Mouse (Mus musculus) kidney, embryonic 16.5 days (tissue): ENCODE measurements around the gene Dydc2. TPM values are rescaled to one million over a fixed set of nuclear protein-coding genes. Genes with fewer than 3 reads are reported as not detected.

Source experiments
- ATAC-seq: fragments of 200-750 bp; cut with Nextera tagmentation; 2 replicates; pipeline ENCODE4 v1.8.0; 2017; ENCODE audit warnings: moderate TSS enrichment; ENCODE audit not compliant: low FRiP score, low TSS enrichment
- H3K27ac ChIP-seq: fragments of 300-500 bp; sonication (generic); 2 replicates; pipeline ENCODE4 v1.5.1; 2014; ENCODE audit warnings: low read length
- H3K27me3 ChIP-seq: fragments of 300-500 bp; sonication (generic); 2 replicates; pipeline ENCODE4 v1.6.1; 2014; ENCODE audit warnings: low read length, control low read depth, mixed read lengths; ENCODE audit not compliant: insufficient read depth
- H3K36me3 ChIP-seq: fragments of 300-500 bp; sonication (generic); 2 replicates; pipeline ENCODE4 v1.6.1; 2014; ENCODE audit warnings: low read length, control low read depth, mixed read lengths; ENCODE audit not compliant: insufficient read depth
- H3K4me1 ChIP-seq: fragments of 300-500 bp; sonication (generic); 2 replicates; pipeline ENCODE4 v1.6.1; 2014; ENCODE audit warnings: low read length, control low read depth, mixed read lengths; ENCODE audit not compliant: insufficient read depth
- H3K4me2 ChIP-seq: fragments of 300-500 bp; sonication (generic); replicated peaks from 2 replicates; pipeline ENCODE4 v1.6.1; 2014; ENCODE audit warnings: low read depth, low read length
- H3K4me3 ChIP-seq: fragments of 300-500 bp; sonication (generic); 2 replicates; pipeline ENCODE4 v1.5.1; 2014; ENCODE audit warnings: mild to moderate bottlenecking, low read length
- H3K9ac ChIP-seq: fragments of 300-500 bp; sonication (generic); replicated peaks from 2 replicates; pipeline ENCODE4 v1.6.1; 2014; ENCODE audit warnings: low read length
- H3K9me3 ChIP-seq: fragments of 300-500 bp; sonication (generic); 2 replicates; pipeline ENCODE4 v1.6.1; 2016; ENCODE audit warnings: low read length, control low read depth
- WGBS: fragments of 180-500 bp; shearing (Covaris S2); extraction: QIAGEN DNeasy Blood & Tissue Kit; methylation state at CpG from one replicate; pipeline ENCODE4 v1.1.7; 2014; 5-methylcytosine and 5-hydroxymethylcytosine counted together
- polyA plus RNA-seq: library from polyadenylated mRNA; unstranded; fragments of >200 nt; fragmentation: Nextera tagmentation; extraction: Ambion mirVana; gene quantifications from 2 replicates; pipeline ENCODE4 v1.2.1, GENCODE M21; 2015

Dydc2 gene
- polyA plus RNA-seq, 1 experiment from 2014 or later: not detected

DNA sequence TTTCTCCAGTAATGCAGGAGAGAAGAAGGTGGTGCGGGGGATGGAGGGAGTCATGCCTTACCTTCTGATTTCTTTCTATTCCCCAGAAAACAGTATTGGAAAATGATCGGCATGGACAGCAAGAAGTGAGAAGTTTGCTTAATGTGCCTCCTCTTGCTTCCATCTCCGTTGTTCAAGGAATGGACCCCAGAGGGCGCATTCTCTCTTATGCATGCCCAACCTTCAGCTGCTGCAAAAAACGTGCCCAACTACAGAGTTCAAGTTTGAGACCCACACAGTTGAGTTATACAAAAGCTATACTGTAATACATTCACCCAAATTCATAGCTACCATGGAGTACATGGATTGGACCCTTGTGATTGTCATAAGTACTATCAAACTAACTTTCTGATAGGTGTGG, 16.5 kb downstream of the Dydc2 start:
- no peak for ATAC-seq
- Histone ChIP-seq H3K4me1 (no peaks in the 10 kb centered on the region), H3K27ac (no peak overlapping the region), H3K9me3 (no peaks in the 10 kb centered on the region), H3K4me2 (no peak overlapping the region), H3K4me3 (no peak overlapping the region), H3K9ac (no peak overlapping the region), H3K27me3 (no peaks in the 10 kb centered on the region), H3K36me3 (no peaks in the 10 kb centered on the region)
- 76% methylated on average over 5 of the region's 5 CpGs for WGBS

DNA sequence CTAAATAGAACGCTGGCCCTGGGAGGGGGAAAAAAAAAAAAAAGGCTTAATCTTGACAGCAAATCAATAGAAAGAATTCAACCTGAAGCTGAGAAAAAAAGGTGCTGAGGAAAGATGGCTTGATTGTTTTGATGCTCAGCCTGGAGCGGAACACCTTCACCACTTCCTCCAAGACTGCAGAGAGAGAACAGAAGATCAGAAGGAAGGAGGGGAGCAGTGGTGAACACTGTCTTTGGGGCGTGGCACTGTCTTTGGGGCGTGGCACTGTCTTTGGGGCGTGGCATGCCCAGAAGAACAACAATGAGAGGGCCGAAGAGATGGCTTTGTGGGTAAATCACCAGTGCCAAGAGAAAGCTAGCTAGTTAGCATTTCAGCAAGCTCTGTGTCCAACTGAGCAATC, 18.5 kb downstream of the Dydc2 start:
- Histone ChIP-seq H3K4me1 (no peaks in the 10 kb centered on the region), H3K27me3 (no peaks in the 10 kb centered on the region), H3K4me3 (no peak overlapping the region), H3K36me3 (no peaks in the 10 kb centered on the region), H3K9me3 (no peaks in the 10 kb centered on the region), H3K4me2 (no peak overlapping the region), H3K9ac (no peak overlapping the region), H3K27ac (no peak overlapping the region)
- no peak for ATAC-seq
- 68% methylated on average over 6 of the region's 6 CpGs for WGBS

DNA sequence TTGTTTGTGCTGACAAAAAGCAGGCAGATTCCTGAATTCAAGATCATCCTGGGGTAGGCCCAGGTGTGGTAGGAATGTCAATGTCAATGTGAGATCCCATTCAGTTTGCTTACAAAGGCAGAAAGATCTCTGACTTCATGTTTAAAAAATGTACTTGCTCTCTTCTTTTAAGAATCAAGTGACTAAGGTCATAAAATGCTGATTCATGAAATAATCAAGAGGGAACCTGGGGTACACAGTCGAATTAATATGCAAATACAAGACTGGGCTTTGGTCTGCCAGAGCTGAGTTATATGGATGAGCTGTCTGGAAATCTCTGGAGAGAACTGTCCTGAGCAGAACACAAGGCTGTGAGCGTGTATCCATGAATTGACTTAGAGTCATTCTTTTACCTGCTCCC, 21.6 kb downstream of the Dydc2 start:
- Histone ChIP-seq H3K4me2 (no peak overlapping the region), H3K27me3 (no peaks in the 10 kb centered on the region), H3K27ac (no peak overlapping the region), H3K4me1 (no peaks in the 10 kb centered on the region), H3K36me3 (no peaks in the 10 kb centered on the region), H3K9ac (no peak overlapping the region), H3K4me3 (no peak overlapping the region), H3K9me3 (no peaks in the 10 kb centered on the region)
- 90% methylated on average over 2 of the region's 2 CpGs for WGBS
- ATAC-seq: no peak

DNA sequence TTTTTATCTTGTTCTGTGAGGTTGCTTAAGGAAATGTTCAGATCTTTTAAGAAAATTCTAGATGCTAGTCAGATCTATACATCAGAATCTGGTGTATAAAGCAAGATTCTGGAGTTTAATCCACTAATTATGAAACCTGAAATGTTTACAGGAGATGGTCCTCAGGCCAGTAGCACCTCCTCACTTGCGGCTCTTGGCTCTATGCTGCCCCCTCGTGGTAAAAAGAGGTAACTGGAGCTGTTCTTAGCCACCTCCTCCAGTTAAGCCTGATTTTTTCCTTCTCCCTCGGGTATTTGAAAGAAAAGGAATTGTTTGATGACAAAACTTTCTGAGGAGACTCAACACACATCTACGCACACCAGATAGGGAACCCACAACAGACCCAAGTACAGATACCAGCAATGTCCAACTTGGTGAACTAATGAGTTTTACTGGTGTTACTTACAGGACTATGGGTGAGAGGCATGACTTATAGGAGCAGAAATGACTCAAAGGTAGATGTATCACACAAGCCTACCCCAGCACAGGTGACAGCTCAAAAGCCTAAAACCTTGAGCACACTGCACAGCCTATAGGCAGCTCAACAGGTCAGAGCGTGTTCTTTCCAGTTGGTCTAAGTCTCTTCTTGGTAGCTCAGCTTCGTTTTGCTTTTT, 33.7 kb downstream of the Dydc2 start:
- Histone ChIP-seq H3K9me3 (no peaks in the 10 kb centered on the region), H3K4me3 (no peak overlapping the region), H3K27me3 (no peaks in the 10 kb centered on the region), H3K4me2 (no peak overlapping the region), H3K27ac (no peak overlapping the region), H3K9ac (no peak overlapping the region), H3K4me1 (no peaks in the 10 kb centered on the region), H3K36me3 (no peaks in the 10 kb centered on the region)
- 31% methylated on average over 6 of the region's 6 CpGs for WGBS
- peak; percentile 75; the same call in 1 of the 2 replicates for ATAC-seq

DNA sequence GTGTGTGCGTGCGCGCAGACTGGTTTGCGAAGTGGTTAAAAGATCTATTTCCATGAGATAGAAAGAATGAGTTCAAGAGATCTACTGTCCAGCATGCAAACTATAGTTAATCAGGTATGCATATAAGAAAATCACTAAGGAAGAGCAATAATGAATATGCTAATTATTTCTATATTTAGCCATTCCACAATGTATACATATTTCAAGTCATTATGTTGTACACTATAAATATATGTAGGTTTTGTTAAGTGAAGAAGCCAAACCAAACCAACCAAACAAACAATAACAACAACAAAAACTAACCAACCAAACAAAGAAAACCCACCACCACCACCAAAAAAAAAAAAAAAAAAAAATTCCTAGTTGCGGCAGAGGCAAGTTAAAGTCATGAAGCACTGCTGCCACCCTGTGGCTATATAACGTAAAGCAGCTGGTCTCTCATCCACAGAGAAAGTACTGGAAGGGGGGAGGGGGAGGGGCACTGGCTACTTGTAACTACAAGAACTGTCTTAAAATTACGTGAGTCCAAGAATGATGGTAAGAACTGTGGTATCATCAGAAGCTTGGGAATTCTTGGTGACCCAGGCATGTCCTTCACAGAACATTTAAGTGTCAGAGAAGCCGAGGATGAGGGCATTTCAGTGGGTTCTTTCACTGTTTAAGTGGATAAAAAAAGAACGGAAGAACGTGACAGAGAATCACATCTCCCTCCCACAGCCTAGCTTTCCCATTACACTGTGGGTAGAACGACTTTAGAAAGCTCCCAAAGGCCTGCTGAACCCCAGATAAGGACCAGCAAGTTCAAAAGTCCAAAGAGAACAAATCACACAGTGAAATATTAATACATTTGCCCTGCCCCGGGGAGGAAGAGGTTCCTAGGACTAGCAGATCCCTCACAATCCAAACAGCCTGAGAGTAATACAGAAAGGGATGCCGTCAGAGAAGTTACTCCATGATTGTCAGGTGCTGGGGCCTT, 35.6 kb downstream of the Dydc2 start:
- H3K9ac ChIP-seq: no peak overlapping the region
- H3K27me3 ChIP-seq: no peaks in the 10 kb centered on the region
- no peaks in the 10 kb centered on the region for H3K4me1 ChIP-seq
- no peak overlapping the region for H3K4me2 ChIP-seq
- no peaks in the 10 kb centered on the region for H3K36me3 ChIP-seq
- no peak for ATAC-seq
- WGBS: 52% methylated on average over 13 of the region's 13 CpGs
- no peak overlapping the region for H3K4me3 ChIP-seq
- H3K27ac ChIP-seq: no peak overlapping the region
- H3K9me3 ChIP-seq: no peaks in the 10 kb centered on the region

DNA sequence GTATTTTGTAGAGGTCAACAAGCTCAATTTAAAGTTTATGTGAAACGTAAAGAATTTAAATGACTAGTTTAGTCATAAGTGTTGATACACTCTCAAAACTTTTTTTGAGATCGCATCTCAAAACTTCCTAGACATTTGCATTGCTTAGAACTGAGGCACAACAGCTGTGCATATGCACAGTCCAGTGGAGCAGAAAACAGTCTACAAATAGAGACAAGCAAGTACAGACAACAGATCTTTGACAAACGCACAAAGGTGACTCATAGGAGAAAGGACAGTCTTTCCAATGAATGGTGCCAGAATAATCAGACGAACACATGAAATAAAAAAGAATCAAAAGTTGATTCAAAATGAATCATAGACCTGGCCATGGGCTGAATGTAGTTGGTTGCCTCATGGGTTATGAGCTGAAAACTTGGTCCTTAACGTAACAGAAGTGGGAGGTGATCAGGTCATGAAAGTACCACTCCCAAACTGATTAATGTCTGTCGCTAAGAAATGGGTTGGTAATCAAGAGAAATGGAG, 38.0 kb downstream of the Dydc2 start:
- WGBS: 68% methylated on average over 6 of the region's 6 CpGs
- no peaks in the 10 kb centered on the region for H3K36me3 ChIP-seq
- H3K9me3 ChIP-seq: no peaks in the 10 kb centered on the region
- no peak overlapping the region for H3K27ac ChIP-seq
- H3K4me3 ChIP-seq: no peak overlapping the region
- H3K4me1 ChIP-seq: no peaks in the 10 kb centered on the region
- H3K4me2 ChIP-seq: no peak overlapping the region
- no peak for ATAC-seq
- no peaks in the 10 kb centered on the region for H3K27me3 ChIP-seq
- no peak overlapping the region for H3K9ac ChIP-seq

DNA sequence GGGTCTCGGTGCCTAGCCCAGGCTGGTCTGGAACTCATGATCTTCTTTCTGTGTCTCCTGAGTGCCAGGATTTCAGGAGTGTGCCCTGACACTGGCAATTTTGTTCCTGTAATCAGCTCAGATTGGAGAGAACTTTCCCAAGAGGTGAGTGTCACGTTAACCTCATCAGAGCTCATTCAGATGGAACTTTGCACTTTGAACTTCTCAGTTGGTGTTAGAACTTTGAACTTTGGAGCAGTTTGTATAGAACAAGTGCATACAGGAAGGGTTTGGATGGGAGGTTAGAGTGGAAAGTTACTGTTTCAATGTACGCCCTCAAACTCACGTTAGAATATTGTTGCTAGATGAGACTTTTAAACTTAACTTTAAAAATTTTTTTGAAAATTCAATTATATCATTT, 39.7 kb downstream of the Dydc2 start:
- Histone ChIP-seq H3K27me3 (no peaks in the 10 kb centered on the region), H3K36me3 (no peaks in the 10 kb centered on the region), H3K9ac (no peak overlapping the region), H3K4me2 (no peak overlapping the region), H3K27ac (no peak overlapping the region), H3K4me1 (no peaks in the 10 kb centered on the region), H3K4me3 (no peak overlapping the region), H3K9me3 (no peaks in the 10 kb centered on the region)
- 66% methylated on average over 3 of the region's 4 CpGs for WGBS
- ATAC-seq: no peak

DNA sequence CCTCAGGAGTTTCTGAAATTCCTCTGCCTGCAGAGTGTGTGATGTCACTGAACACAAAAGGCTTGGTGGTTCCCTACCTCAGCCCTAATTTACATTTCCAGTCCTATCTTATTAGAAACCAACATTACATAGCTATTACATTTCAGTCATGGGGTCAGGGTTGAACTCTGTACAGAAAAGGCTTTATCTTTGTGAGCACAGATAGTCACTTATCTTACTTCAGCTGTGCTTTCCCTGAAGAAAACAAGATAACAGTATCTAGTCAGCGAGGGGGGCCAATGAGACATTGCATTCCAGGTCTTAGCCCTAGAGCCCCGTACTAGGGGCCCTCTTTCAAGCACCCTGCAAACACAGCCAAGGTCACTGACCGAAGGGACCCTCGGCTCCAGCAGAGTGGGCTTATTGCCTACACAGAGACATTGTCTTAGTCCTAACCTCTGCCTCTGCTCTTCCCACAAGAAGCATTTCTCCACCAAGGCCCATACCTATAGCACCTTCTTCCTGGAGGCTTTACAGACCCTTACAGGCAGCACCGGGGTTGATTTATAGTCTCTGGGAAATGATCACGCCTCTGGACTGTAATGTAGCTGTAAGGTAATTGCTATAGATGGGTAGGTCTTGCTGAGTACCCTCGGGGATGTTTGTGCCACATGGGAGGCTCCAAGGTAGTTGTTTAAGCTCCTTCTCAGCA, 43.3 kb downstream of the Dydc2 start:
- Histone ChIP-seq H3K4me2 (no peak overlapping the region), H3K36me3 (no peaks in the 10 kb centered on the region), H3K4me3 (no peak overlapping the region), H3K9me3 (no peaks in the 10 kb centered on the region), H3K9ac (no peak overlapping the region), H3K4me1 (no peaks in the 10 kb centered on the region), H3K27ac (no peak overlapping the region), H3K27me3 (no peaks in the 10 kb centered on the region)
- ATAC-seq: no peak
- WGBS: 74% methylated on average over 7 of the region's 7 CpGs

DNA sequence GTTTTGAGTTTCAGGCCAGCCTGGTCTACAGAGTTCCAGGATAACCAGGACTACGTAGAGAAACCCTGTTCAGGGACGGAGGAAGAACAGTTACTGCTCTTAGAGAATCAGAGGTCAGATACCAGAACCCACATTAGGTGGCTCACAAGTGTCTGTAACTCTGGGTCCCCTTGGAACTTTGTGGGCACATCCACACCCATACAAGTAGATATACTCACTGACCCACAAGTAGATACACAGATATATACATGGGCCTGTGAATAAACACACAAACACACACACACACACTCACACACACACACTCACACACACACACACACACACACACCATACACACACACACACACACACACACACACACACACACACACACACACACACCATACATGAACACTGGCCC, 43.9 kb downstream of the Dydc2 start:
- H3K4me3 ChIP-seq: no peak overlapping the region
- no peaks in the 10 kb centered on the region for H3K36me3 ChIP-seq
- 83% methylated on average over 2 of the region's 2 CpGs for WGBS
- ATAC-seq: no peak
- no peaks in the 10 kb centered on the region for H3K27me3 ChIP-seq
- no peak overlapping the region for H3K27ac ChIP-seq
- H3K4me1 ChIP-seq: no peaks in the 10 kb centered on the region
- H3K9ac ChIP-seq: no peak overlapping the region
- H3K4me2 ChIP-seq: no peak overlapping the region
- no peaks in the 10 kb centered on the region; the same call in 1 of the 2 replicates for H3K9me3 ChIP-seq
